Mouse (Mus musculus): ENCODE measurements around the gene Gm49333. TPM values are rescaled to one million over a fixed set of nuclear protein-coding genes. Genes with fewer than 3 reads are reported as not detected.
A peak's percentile ranks its signal among the peaks of the same experiment; 100 is the strongest.

Gm49333 gene
- total RNA-seq, 2 experiments from 2014 or later = not detected

DNA sequence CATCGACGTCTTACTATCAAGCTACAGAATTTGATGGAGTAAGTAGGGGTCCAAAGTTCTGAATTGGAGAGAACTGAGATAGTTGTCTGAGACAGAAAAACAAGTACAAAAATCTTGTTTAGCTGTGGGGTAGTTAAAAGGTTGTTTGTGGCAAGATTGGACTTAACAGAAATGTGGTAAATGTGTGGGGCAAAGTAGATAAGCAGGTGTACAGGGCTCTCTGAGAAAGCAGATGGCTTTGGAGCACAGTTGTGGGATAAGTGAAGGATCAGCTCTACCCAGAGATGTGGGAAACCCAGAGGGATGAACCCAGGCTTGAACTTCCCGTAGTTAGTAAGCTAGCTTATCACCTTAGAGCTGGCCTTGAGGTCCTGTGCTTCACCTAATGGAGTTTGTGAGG lies 79.4 kb downstream of the Gm49333 start:
- DNase-seq = no peak

DNA sequence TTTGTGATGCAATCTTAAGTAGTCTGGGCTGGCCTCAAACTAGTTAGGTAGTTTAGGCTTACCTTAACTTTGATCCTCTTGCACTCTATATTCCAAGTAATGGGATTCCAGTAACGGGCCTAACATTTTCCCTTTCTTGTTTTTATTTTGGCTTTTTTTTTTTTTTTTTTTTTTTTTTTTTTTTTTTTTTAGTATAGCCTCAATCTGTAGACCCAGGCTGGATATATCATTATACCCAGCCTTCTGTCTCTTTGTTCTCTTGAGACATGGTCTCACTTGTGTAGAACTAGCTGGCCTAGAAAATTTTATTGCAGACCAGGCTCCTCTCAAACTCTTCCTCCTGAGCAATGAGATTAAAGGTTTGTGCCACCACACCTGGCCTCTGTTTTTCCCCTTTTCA lies 80.2 kb downstream of the Gm49333 start:
- DNase-seq = no peak

DNA sequence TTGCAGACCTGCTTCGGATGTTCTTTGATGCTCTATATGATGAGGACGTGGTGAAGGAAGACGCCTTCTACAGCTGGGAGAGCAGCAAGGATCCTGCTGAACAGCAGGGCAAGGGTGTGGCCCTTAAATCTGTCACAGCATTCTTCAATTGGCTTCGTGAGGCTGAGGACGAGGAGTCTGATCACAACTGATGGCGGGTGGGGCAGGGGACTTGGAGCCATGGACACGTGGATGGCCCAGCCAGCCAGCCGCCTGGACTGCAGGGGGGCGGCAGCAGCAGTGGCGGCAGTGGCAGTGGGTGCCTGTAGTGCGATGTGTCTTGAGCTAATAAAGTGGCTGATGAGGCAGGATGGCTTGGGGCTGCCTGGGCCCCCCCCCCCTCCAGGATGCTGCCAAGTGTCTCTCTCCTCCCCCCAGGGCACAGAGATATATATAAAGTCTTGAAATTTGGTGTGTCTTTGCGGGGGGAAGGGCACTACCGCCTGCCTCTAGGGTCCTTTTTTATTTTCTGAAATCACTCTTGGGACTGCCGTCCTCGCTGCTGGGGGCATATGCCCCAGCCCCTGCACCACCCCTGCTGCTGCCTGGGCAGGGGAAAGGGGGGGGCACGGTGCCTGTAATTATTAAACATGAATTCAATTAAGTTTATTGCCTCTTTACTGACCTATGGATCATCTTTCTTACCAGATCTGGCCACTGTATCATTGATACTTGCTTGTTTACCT lies 81.0 kb downstream of the Gm49333 start:
- DNase-seq = peak; percentile 20

DNA sequence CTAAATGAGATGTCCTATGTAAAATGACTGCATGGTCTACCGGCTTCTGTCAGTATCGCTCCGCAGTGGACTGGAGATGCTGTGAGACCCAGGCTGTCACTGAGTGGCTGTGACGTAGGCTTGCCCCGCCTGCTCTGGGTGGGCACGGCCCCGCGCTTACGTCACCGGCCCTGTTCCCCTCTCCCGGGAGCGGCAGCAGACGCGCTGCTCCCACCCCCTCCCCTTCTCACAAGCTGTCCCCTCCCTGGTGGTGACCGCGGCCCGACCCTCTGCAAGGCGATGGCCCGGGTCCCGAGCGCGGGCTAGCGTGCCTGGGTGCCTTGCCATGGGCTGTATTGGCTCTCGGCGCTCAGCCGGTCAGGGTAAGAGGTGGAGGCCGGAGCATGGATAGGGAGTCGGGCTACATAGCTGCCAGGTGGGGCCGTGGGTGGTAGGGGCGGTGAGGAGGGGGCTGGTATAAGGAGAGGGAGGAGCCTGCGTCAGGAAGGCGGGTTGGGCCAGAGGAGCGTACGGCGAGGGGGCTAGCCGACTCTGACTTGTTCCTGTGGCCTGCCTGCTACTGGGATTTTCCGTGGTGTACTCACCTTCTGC lies 81.8 kb downstream of the Gm49333 start, which contains the start of gene Fam131a:
Gene Fam131a, plus strand, starts transcription at position 131 of the 591 bp plus-strand sequence.
- DNase-seq = peak; percentile 90

DNA sequence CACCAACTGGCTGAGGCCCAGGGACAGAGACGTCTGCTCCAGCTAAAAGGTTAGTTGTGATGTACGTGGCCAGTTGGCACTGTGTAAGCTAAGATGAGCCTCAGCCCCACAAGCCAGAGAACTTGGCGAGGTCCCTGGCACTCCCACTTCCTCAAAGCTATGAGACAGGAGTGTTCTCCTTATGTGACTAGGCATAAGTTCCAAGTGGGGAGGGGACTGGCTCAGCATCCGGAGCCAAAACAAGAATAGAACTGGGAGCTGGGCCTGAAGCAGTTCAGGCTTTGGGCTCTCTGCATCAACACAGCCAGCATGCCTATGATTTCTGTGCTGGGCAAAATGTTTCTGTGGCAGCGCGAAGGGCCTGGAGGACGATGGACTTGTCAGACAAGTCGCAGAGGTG lies 83.4 kb downstream of the Gm49333 start:
- DNase-seq = peak; percentile 80

Small RNA genes within 50 kb of the gene (microRNA-seq; reads per million reads assigned to microRNA genes)
- 0 to 1.5 reads per million in 2 experiments for gene Mir1224 (ENCODE audit: borderline replicate concordance in 2 of 2)

Other genes starting within 250 kb of the Gm49333 start
- gene Abcc5, start 185.2 kb upstream of the Gm49333 start, total RNA-seq (2021) = 10 to 100 TPM; 51.1 to 53.5 TPM
- gene Eif2b5, start 112.8 kb upstream of the Gm49333 start, total RNA-seq (2021) = 10 to 100 TPM; 50.0 to 50.1 TPM
- gene Dvl3, start 94.6 kb upstream of the Gm49333 start, total RNA-seq (2021) = 10 to 100 TPM; 26.4 to 29.1 TPM
- gene Ap2m1, start 76.1 kb upstream of the Gm49333 start, total RNA-seq (2021) = 100 to 1,000 TPM; 137 to 146 TPM
- 10 to 100 TPM; 58.0 to 61.4 TPM for gene Abcf3, start 63.0 kb upstream of the Gm49333 start, total RNA-seq (2021)
- gene Vwa5b2, start 22.1 kb upstream of the Gm49333 start, total RNA-seq (2021) = not detected
- gene Eef1akmt4, start within 50 bp of the Gm49333 start, total RNA-seq (2021) = 1 to 10 TPM; 5.1 to 5.7 TPM
- gene Alg3, start 125 bp downstream of the Gm49333 start, total RNA-seq (2021) = 10 to 100 TPM; 10.9 to 16.8 TPM
- gene Camk2n2, start 9.7 kb downstream of the Gm49333 start, total RNA-seq (2021) = 1 to 10 TPM; 1.2 to 1.6 TPM
- gene Ece2, start 18.2 kb downstream of the Gm49333 start, total RNA-seq (2021) = under 1 TPM; 0.13 to 0.32 TPM
- gene Psmd2, start 40.0 kb downstream of the Gm49333 start, total RNA-seq (2021) = 100 to 1,000 TPM; 177 to 187 TPM
- 100 to 1,000 TPM; 356 to 390 TPM for gene Eif4g1, start 56.7 kb downstream of the Gm49333 start, total RNA-seq (2021)
- gene Fam131a, start 81.6 kb downstream of the Gm49333 start, total RNA-seq (2021) = 10 to 100 TPM; 31.5 to 57.0 TPM
- 1 to 10 TPM; 8.2 to 8.3 TPM for gene Polr2h, start 106.1 kb downstream of the Gm49333 start, total RNA-seq (2021)
- gene Clcn2, start 106.1 kb downstream of the Gm49333 start, total RNA-seq (2021) = 1 to 10 TPM; 2.0 to 3.2 TPM
- gene Chrd, start 121.5 kb downstream of the Gm49333 start, total RNA-seq (2021) = 1 to 10 TPM; 3.2 to 3.6 TPM
- gene Thpo, start 122.9 kb downstream of the Gm49333 start, total RNA-seq (2021) = 1 to 10 TPM; 2.1 to 3.0 TPM

Data from gastrocnemius, postnatal 25 days (tissue).